Mouse (Mus musculus): ENCODE data around the gene Il18.

GRCm38 (mm10) chr9:50536603-50537135 is 18.0 kb upstream of the Il18 start:
- TF ChIP-seq CTCF (IDR thresholded peaks at IDR 0.05; ENCODE audit: borderline replicate concordance, extremely low read depth, insufficient read depth, insufficient read length): no peak
- TF ChIP-seq POLR2A (IDR thresholded peaks at IDR 0.05; ENCODE audit: borderline replicate concordance, extremely low read depth, insufficient read depth, insufficient read length, poor library complexity, severe bottlenecking): no peak

Data from brain, embryonic 14.5 days (tissue).